Mouse (Mus musculus): ENCODE measurements around the gene Adgrl2. TPM values are rescaled to one million over a fixed set of nuclear protein-coding genes. Genes with fewer than 3 reads are reported as not detected.
A peak's percentile ranks its signal among the peaks of the same experiment; 100 is the strongest.

Adgrl2 gene
- total and polyA plus RNA-seq, 2 experiments from 2014 or later: 26.6 to 32.7 TPM

GRCm38 (mm10) chr3:148905435-148905834 is 84.9 kb downstream of the Adgrl2 start:
- Histone ChIP-seq H3K4me2 (ENCODE audit: low read depth, low read length) (no peak overlapping the region), H3K36me3 (replicated peaks; ENCODE audit: control insufficient read depth, insufficient read depth, low read length) (no peaks in the 10 kb centered on the region), H3K4me3 (ENCODE audit: low read depth, low read length) (no peak overlapping the region), H3K27me3 (ENCODE audit: control insufficient read depth, insufficient read depth, low read length) (no peaks in the 10 kb centered on the region), H3K9me3 (replicated peaks; ENCODE audit: control insufficient read depth, low read length) (no peaks in the 10 kb centered on the region), H3K9ac (replicated peaks; ENCODE audit: low read depth, low read length) (no peak overlapping the region), H3K4me1 (ENCODE audit: control insufficient read depth, insufficient read depth) (peaks cover 32% of the 10 kb centered on the region), H3K27ac (ENCODE audit: low read depth) (no peak overlapping the region)
- no peak for TF ChIP-seq EP300 (IDR thresholded peaks at IDR 0.05; ENCODE audit: low read depth)
- ATAC-seq (ENCODE audit: insufficient read depth, low read depth): no peak
- 57% methylated on average over 7 of the region's 7 CpGs for WGBS
- DNase-seq (ENCODE audit: low spot score): no peak

DNA sequence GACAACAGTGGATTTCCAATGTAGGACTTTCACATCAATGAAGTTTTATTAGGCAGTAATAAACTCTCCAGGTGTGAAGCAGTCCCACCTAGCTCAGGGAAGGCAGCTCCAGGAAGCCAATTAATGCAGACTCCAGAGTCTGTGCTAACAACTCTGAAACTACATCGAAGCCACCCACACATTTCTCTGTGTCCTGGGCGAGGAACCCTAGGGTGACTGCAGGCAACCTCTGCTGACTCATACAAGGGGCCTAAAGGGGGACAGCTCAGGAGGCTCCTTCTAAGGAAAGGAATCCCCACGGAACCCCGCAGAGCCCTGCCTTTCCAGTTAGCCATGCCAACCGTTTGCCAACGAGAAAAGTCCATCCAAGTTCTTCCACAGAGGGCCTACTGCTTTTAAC is 90.5 kb downstream of the Adgrl2 start:
- Histone ChIP-seq H3K4me2 (ENCODE audit: low read depth, low read length) (no peak overlapping the region), H3K9me3 (replicated peaks; ENCODE audit: control insufficient read depth, low read length) (no peaks in the 10 kb centered on the region), H3K27ac (ENCODE audit: low read depth) (peak overlapping the region; percentile 38; the same call in 1 of the 2 replicates), H3K4me1 (ENCODE audit: control insufficient read depth, insufficient read depth) (peaks cover 36% of the 10 kb centered on the region), H3K27me3 (ENCODE audit: control insufficient read depth, insufficient read depth, low read length) (no peaks in the 10 kb centered on the region), H3K9ac (replicated peaks; ENCODE audit: low read depth, low read length) (no peak overlapping the region), H3K4me3 (ENCODE audit: low read depth, low read length) (no peak overlapping the region), H3K36me3 (replicated peaks; ENCODE audit: control insufficient read depth, insufficient read depth, low read length) (no peaks in the 10 kb centered on the region)
- WGBS: 39% methylated on average over 6 of the region's 6 CpGs
- no peak for TF ChIP-seq EP300 (IDR thresholded peaks at IDR 0.05; ENCODE audit: low read depth)
- no peak for TF ChIP-seq CTCF (IDR thresholded peaks at IDR 0.05; ENCODE audit: low read depth)
- ATAC-seq (ENCODE audit: insufficient read depth, low read depth) (no peak), DNase-seq (ENCODE audit: low spot score) (no peak)

GRCm38 (mm10) chr3:148899416-148899815 is 90.9 kb downstream of the Adgrl2 start:
- H3K4me1 ChIP-seq (ENCODE audit: control insufficient read depth, insufficient read depth): peaks cover 36% of the 10 kb centered on the region
- 57% methylated on average over 6 of the region's 6 CpGs for WGBS
- no peak overlapping the region for H3K9ac ChIP-seq (replicated peaks; ENCODE audit: low read depth, low read length)
- no peaks in the 10 kb centered on the region for H3K27me3 ChIP-seq (ENCODE audit: control insufficient read depth, insufficient read depth, low read length)
- no peaks in the 10 kb centered on the region for H3K9me3 ChIP-seq (replicated peaks; ENCODE audit: control insufficient read depth, low read length)
- H3K27ac ChIP-seq (ENCODE audit: low read depth): no peak overlapping the region; the same call in 1 of the 2 replicates
- ATAC-seq (ENCODE audit: insufficient read depth, low read depth): peak; percentile 57; the same call in 1 of the 2 replicates
- no peak for TF ChIP-seq EP300 (IDR thresholded peaks at IDR 0.05; ENCODE audit: low read depth)
- TF ChIP-seq CTCF (IDR thresholded peaks at IDR 0.05; ENCODE audit: low read depth): no peak
- no peak overlapping the region for H3K4me2 ChIP-seq (ENCODE audit: low read depth, low read length)
- H3K4me3 ChIP-seq (ENCODE audit: low read depth, low read length): no peak overlapping the region
- no peaks in the 10 kb centered on the region for H3K36me3 ChIP-seq (replicated peaks; ENCODE audit: control insufficient read depth, insufficient read depth, low read length)
- no peak for DNase-seq (ENCODE audit: low spot score)

DNA sequence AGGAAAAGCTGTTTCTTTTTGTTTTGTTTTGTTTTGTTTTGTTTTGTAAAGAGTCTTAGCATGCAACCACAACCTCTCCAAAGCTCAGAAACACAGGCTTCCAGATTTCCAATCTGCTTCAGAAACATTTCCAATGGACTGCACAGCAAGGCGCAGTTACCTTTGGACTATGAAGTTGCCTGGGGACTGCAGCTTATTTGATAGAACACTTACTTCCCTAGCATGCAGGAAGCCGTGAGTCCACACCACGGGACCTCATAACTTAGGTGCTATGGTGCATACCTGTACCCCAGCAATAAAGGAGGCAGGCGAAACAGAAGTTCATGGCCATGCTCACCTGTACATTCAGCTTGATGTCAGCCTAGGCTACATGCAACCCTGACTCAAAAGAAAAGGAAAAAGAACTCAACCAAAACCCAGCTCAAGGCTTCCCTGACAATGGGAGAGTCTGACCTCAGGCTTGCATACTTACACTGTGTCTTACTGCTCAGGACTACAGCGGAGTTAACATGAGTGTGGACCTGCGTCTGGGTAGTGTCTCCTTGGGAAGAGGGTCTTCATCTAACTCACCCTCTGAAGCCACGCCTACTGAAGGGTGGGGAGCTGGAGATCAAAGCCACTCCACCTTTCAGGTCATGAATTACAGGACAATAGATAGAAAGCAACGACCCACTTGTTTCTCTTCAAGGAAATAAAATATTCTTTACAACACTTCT is 91.7 kb downstream of the Adgrl2 start:
- H3K9me3 ChIP-seq (replicated peaks; ENCODE audit: control insufficient read depth, low read length): no peaks in the 10 kb centered on the region
- TF ChIP-seq CTCF (IDR thresholded peaks at IDR 0.05; ENCODE audit: low read depth) (no peak), EP300 (IDR thresholded peaks at IDR 0.05; ENCODE audit: low read depth) (no peak)
- H3K27ac ChIP-seq (ENCODE audit: low read depth): no peak overlapping the region

GRCm38 (mm10) chr3:148896281-148896680 is 94.1 kb downstream of the Adgrl2 start:
- no peak overlapping the region for H3K27ac ChIP-seq (ENCODE audit: low read depth)
- DNase-seq (ENCODE audit: low spot score): no peak
- WGBS: 61% methylated on average over 10 of the region's 10 CpGs

More for the DNA sequence above, 91.7 kb downstream of the Adgrl2 start:
- H3K9ac ChIP-seq (replicated peaks; ENCODE audit: low read depth, low read length): no peak overlapping the region
- ATAC-seq (ENCODE audit: insufficient read depth, low read depth) (no peak), DNase-seq (ENCODE audit: low spot score) (no peak)
- 78% methylated on average over 8 of the region's 8 CpGs for WGBS
- H3K4me3 ChIP-seq (ENCODE audit: low read depth, low read length): no peak overlapping the region
- no peaks in the 10 kb centered on the region for H3K36me3 ChIP-seq (replicated peaks; ENCODE audit: control insufficient read depth, insufficient read depth, low read length)
- no peak overlapping the region for H3K4me2 ChIP-seq (ENCODE audit: low read depth, low read length)
- H3K27me3 ChIP-seq (ENCODE audit: control insufficient read depth, insufficient read depth, low read length): no peaks in the 10 kb centered on the region
- peaks cover 36% of the 10 kb centered on the region for H3K4me1 ChIP-seq (ENCODE audit: control insufficient read depth, insufficient read depth)

More at GRCm38 (mm10) chr3:148896281-148896680, 94.1 kb downstream of the Adgrl2 start:
- no peak overlapping the region for H3K9ac ChIP-seq (replicated peaks; ENCODE audit: low read depth, low read length)
- ATAC-seq (ENCODE audit: insufficient read depth, low read depth): no peak
- no peaks in the 10 kb centered on the region for H3K36me3 ChIP-seq (replicated peaks; ENCODE audit: control insufficient read depth, insufficient read depth, low read length)
- peaks cover 36% of the 10 kb centered on the region for H3K4me1 ChIP-seq (ENCODE audit: control insufficient read depth, insufficient read depth)
- H3K4me2 ChIP-seq (ENCODE audit: low read depth, low read length): peak overlapping the region; percentile 21
- H3K4me3 ChIP-seq (ENCODE audit: low read depth, low read length): no peak overlapping the region
- no peaks in the 10 kb centered on the region for H3K9me3 ChIP-seq (replicated peaks; ENCODE audit: control insufficient read depth, low read length)
- H3K27me3 ChIP-seq (ENCODE audit: control insufficient read depth, insufficient read depth, low read length): no peaks in the 10 kb centered on the region
- TF ChIP-seq EP300 (IDR thresholded peaks at IDR 0.05; ENCODE audit: low read depth) (no peak), CTCF (IDR thresholded peaks at IDR 0.05; ENCODE audit: low read depth) (no peak)
